Mouse (Mus musculus) gastrocnemius, postnatal 14 days (tissue): ENCODE results near the gene Irf2bp1. TPM values are rescaled to one million over a fixed set of nuclear protein-coding genes. Genes with fewer than 3 reads are reported as not detected.

Source experiments
- DNase-seq: peaks from one replicate; pipeline ENCODE4 v3.0.0; 2021; ENCODE audit warnings: mixed read lengths
- intact Hi-C: fragments of 180-260 bp; cut with DNase I; formaldehyde crosslinking; loops from one replicate; pipeline ENCODE4 v1.15.1; 2025; ENCODE audit warnings: low total_unique reads
- total RNA-seq, 2 experiments: library from RNA; stranded (reverse); gene quantifications; 2 replicates each; pipeline ENCODE4 v1.2.3; 2021

Gene Irf2bp1
- total RNA-seq, 2 experiments from 2014 or later: 14.9 to 18.6 TPM

DNA sequence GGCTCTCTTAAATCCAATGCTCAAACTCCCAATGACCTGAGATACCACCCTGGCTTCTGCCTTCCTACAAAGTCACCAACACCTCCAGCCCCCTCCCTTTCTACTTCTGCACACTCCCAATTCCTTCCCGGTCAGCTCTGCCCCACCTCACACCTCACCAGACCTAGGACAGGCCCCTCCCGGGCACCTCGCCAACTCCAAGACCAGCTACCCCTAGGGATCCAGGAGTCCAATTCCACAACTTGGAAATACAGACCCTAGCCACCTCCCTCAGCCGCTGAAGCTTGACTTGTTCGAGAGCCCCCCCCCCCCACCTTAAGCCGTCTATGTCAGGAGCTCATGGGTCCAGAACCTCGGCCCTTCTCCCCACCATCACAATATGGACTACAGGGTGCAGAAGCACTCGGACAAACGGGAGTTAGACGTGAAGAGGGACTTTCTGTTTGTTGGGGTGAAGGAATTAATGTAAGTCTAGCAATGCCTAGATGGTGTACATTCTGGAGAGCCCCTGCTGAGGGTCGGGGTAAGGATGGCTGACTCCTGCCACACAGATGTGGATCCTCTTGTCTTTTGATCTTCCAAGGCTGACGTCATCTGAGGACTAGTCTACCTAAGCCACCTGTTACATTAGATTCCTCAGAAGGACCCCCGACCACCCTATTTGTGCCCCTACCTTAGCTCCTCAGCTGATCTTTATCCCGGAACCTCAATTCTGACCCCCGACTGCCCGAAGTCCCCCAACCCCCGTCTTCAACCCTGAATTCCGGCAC lies 18.5 kb downstream of the Irf2bp1 start:
- no peak for DNase-seq

DNA sequence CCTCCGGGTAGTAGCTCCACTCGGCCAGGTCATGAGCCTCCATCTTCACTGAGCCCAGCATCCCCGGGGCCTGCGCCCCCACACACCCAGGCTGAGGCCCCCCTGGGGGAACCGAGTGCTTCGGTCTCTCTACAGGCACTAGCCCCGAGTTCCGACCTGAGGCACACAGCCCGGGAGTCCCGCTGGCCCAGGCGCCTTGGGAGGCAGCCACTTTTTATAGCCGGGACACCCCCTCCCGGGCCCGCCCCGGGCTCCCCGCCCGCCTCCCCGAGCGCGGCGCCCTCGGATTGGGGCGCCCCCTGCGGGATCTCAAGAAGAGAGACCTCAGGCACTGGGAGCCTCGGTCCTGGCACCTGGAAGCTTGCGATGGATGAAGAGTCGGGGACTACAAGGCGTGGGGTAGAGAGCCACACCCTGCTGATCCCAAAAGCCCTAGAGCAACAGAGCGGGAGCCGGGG lies 19.5 kb downstream of the Irf2bp1 start, which contains the start of gene Foxa3:
Gene Foxa3 (minus strand): TSS at position 182 of the 458 bp plus-strand sequence.
- intact Hi-C loops: no loop called here
- DNase-seq: peak; percentile 72

More for the DNA sequence above, 18.5 kb downstream of the Irf2bp1 start:
- intact Hi-C loops: no loop called here

DNA sequence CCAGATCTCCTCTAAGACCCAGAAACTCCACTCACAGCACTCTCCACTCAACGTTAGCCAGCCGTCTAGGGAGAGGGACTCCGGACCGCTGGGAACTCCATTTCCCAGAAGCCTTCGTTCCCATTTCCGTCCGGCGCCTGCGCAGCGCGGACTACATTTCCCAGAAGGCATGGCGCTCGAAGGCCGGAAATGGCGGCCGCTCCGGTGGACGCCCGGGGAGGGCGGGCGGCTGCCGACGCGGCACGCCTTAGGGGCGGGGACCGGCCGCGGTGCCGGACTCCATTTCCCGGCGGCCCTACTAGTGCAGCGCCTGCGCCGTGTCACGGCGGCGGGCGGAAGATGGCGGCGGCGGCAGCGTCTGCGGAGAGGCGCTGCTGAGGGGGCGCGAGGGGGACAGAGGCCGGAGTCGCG lies 20.3 kb downstream of the Irf2bp1 start, which contains the start of gene Sympk:
Gene Sympk (plus strand): TSS at position 282 of the 411 bp plus-strand sequence.
- intact Hi-C loops: no loop called here
- DNase-seq: peak; percentile 95

- DNase-seq: no peak
- intact Hi-C loops: no loop called here
Observed at GRCm38 (mm10) chr7:19024581-19025255, 20.9 kb downstream of the Irf2bp1 start.

DNA sequence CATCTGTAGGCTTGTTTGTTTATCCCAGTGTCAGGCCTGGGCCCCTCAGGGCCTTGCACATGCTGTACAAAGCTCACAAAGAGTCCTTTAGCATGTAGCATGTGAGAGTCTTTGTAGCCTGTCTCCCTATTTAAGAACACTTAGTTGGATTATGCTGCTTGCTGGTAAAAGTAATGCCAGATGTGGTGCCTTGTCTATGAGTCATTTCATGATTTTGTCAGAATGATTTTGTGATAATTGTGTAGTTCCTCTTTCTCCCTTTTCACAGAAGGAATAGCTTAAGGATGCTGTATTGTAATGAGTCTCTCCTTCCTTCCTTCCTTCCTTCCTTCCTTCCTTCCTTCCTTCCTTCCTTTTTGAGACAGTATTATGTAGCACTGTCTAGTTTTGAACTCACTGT lies 24.2 kb downstream of the Irf2bp1 start:
- intact Hi-C loops: no loop called here
- no peak for DNase-seq

- intact Hi-C loops: no loop called here
- no peak for DNase-seq
Observed at GRCm38 (mm10) chr7:19029084-19029653, 25.3 kb downstream of the Irf2bp1 start.

DNA sequence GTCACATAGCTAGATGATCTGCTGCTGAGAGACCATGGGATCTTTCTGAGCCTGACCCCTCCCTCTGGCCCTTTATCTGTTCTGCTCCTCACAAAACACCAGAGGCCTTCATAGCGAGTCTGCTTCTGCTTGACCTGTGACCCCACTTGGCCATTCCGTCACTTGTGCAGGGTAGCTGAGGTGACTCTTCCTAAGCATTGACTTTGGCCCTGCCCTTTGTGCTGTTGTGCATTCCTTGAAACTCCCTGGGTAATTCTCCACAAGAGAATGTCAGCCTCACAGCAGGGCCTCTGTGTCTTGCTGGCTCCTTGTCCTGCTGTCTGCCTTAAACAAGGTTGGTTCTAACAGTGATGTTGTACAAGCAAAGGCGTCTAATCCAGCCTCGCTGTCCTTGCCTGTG lies 27.8 kb downstream of the Irf2bp1 start:
- intact Hi-C loops: no loop called here
- no peak for DNase-seq

DNA sequence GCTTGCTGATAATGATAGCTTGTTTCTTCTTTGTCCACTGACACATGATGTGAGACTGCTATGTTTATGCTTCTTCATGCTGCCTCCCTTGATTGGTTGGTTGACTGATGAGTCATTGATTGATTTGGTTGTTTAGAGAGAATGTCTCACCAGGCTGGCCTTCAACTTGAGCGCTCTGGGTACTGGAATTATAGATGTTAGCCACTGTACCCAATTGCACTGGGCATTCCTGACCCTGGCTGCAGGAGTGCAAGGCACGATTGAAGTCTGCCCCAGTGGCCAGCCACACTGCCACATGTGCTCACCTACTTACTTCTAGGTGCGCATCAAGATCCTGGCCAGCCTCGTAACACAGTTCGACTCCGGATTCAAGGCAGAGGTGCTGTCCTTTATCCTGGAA lies 40.8 kb downstream of the Irf2bp1 start:
- intact Hi-C loops: no loop called here
- DNase-seq: no peak

DNA sequence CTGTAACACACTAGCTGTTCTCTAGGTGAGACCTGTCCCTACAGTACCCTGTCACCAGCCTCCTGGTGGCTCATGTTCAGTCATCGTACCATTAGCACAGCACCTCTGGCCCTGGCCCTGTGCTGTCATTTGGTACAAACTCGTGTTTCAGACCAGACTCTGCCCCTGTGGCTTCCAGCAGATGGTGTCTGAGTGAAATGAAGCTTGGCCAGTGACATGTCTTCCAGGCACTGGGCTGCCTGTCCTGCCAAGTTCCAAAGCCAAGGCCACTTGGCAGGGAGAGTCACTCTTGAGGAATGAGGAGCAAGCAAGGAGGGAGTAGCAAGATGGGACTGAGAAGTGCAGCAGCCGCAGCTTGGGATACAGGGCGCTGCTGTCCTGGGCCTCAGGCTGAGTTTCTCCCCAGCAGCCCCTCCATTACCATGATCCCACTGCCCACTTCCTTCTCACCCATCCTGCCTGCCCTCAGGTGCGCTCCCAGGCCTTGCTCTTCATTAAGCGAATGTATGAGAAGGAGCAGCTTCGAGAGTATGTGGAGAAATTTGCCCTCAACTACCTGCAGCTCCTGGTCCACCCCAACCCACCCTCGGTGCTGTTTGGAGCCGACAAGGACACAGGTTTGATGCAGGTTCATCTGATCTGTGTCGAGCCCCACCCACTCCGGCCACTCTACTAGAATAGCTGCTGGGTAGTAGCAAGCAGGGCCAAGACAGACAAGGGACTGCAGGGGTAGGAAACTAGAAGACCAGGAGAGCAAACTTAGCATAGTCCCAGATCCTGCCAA lies 42.6 kb downstream of the Irf2bp1 start:
- peak; percentile 76 for DNase-seq
- intact Hi-C loops: no loop called here

DNA sequence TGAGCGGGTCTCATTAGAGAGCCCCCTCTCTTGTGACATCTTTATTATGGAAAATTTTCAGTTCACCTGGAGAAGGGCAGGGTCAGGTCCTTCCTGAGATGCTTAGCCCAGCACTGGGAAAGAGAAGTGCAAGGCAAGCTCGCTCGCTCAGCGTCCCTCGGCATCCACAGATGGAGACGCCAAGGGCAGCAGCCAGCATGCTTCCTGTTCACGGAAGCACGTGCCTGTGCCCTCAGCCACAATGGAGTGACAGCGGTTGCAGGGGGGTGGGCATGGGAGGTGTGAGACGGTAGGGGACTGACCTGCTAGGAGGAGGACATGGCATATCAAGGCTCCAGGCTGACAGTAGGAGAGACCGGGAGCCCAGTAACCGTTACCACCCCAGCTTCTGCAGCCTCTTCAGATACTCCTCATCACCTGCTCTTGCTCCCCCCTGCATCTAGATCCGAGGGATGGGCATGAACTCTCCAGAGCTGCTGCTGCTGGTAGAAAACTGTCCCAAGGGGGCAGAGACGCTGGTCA lies 44.2 kb downstream of the Irf2bp1 start:
- intact Hi-C loops: no loop called here
- no peak for DNase-seq

- DNase-seq: no peak
- intact Hi-C loops: no loop called here
Observed at GRCm38 (mm10) chr7:19049252-19049651, 45.4 kb downstream of the Irf2bp1 start.

DNA sequence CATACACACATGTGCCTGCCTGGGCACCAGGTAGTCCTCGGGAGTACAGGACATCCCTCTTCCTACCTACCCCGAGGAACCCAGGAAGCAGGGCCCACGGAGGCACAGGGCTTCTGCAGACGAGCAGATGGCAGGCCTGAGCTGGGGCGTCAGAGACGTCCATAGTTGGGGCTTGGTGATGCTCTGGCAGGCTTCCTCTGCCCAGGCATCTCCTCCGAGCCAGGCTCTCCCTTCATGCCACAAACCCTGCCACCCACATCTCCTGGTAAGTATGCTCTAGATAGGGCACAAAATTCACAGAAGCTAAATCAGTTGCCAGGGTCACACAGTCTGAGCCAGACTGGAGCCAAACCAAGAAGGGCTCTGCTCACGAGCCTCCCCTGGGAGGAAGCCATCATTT lies 46.3 kb downstream of the Irf2bp1 start:
- intact Hi-C loops: no loop called here
- no peak for DNase-seq

- DNase-seq: no peak
- intact Hi-C loops: no loop called here
Observed at GRCm38 (mm10) chr7:19051161-19051560, 47.3 kb downstream of the Irf2bp1 start.

DNA sequence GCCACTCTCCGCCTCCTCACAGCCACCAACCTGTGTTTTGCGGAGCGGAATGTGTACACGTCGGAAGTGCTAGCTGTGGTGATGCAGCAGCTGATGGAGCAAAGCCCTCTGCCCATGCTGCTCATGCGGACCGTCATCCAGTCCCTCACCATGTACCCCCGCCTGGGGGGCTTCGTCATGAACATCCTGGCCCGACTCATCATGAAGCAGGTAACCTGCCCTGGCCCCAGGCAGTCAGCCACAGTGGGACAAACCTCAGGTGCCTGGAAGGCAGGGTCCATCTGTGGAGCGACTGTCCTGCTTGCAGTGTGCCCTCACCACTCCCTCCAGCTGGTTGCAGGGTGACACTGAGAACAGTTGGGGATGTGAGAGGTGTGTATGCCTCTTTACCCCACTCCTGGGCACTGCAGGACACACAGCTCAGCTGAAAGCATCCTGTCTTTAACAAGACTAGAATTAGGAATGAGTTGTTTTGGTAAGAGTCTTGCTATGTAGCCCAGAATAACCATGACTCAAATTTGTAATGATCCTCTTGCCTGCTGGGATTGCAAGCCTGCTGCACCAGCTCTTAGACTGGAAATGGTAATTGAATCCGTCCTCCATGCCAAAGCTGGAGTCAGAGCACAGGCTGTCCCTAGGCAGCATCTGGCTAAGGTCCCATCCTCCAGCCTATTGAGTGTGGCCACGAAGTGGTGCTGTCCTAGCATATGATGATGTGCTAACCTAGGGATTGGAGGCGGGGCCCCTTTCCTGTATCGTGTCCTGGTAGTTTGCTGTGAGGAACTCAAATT lies 48.7 kb downstream of the Irf2bp1 start:
- intact Hi-C loops: no loop called here
- DNase-seq: peak; percentile 53

DNA sequence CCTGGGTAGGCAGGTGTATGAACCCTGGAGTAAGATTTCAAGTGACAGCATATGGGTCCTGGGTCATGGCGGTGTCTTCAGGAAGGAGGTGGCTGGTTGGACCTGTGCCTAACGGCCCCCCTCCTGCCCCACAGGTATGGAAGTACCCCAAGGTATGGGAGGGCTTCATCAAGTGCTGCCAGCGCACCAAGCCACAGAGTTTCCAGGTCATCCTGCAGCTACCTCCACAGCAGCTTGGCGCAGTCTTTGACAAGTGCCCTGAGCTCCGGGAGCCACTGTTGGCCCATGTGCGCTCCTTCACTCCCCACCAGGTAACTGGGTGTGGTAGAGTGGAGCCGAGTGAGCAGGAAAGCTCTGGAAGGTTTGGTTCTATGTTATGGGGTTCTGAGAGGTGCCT lies 49.3 kb downstream of the Irf2bp1 start:
- DNase-seq: no peak
- intact Hi-C loops: no loop called here

DNA sequence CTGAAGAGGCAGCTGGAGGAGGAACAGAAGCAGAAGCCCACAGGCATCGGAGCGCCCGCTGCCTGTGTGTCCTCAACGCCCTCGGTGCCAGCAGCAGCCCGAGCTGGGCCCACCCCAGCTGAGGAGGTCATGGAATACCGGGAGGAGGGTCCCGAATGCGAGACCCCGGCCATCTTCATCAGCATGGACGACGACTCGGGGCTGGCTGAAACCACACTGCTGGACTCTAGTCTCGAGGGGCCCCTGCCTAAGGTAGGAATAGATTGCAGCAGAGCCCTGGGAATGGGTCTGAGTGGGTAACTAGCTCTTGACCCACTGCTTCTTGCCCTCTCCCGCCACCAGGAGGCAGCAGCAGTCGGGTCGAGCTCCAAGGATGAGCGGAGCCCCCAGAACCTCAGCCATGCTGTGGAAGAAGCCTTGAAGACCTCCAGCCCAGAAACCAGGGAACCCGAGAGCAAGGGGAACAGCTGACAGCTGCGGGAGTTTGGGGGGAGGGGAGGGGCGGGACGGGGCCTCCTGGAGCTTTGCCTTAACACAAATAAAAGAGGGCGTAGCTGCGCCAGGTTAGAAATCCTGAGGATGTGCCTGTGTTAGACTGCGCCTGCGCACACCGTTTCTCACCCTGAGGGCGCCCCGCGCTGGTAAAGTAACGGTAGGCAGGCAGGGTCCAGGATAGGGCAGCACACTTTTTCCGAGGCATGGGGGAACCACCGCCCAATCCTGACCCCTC lies 50.4 kb downstream of the Irf2bp1 start, which contains the start of gene Rsph6a:
Gene Rsph6a (plus strand): TSS at position 644 of the 730 bp plus-strand sequence.
- intact Hi-C loops: no loop called here
- peak; percentile 47 for DNase-seq

DNA sequence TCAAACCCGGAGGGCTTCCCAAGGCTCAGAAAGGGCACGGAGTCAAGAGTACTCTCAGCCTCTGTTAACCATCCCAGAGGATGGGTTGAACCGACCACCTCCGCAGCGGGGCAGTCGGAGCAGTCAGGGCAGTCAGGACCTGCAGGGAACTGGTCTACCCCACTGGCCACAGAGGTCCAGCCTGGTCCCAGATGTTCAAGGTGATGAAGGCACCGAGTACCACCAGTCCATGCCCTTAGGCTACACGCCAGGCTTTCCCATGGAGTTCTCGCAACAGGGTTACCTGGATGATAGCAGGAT lies 50.9 kb downstream of the Irf2bp1 start:
- intact Hi-C loops: no loop called here
- no peak for DNase-seq

DNA sequence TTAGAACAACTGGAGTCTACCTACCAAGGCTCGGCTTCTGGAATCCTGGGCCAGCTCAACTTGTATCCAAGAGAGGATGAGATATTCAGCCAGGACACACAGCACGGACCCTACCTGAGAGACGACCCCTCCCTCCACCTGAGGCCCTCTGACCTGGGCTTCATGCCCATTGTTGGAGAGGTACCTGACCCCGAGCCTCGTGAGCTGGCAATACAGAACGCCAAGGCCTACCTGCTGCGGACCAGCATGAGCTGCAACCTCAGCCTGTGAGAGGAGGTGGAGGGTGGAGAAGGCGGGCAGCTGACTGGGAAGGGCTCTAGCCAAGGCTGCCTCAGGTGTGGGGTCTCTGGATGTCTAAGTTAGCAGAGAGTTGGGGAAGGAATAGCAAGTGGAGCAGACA lies 51.3 kb downstream of the Irf2bp1 start:
- no peak for DNase-seq
- intact Hi-C loops: no loop called here
